Mouse (Mus musculus): ENCODE measurements around the gene Dnmt3b. TPM values are rescaled to one million over a fixed set of nuclear protein-coding genes. Genes with fewer than 3 reads are reported as not detected.

Dnmt3b gene
- polyA plus RNA-seq, 1 experiment from 2014 or later: 9.4 TPM

DNA sequence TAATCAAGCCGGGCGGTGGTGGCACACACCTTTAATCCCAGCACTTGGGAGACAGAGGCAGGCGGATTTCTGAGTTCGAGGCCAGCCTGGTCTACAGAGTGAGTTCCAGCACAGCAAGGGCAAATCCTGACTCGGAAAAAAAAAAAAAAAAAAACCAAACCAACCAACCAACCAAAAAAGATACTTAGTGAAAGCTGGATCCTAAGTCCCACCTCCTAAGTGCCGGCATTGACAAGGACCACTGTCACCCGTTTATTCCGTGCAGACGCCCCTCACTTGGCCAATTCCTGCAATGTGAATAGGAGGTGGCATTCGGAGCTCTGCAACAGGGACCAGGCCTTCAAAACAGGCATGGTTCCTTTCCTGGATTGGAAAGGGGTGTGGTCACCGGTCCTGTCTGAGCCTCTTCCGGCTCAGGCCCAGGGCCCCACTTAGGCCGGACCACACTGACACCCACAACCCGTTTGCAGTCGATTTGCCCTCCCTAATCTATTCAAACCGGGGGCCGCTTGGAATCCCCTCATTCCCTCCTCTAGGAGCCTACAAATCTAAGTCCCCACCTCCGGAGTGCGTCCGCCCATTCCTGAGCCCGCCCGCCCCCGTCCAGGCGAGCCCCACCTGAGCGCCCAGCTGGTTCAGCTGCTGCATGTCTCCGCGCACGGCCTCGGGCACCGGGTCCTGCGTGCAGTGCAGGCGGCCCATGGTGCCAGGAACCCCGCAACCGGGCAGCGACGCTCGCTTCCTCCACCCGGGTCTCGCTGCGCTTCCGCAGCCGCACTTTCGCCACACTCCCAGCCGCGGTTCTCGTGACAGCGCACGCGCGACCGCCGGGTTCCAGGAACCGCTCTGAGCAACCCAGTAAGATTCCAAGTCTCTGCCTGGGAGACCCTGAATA is 17.0 kb upstream of the Dnmt3b start, which contains the start of gene Commd7:
Gene Commd7, minus strand, starts transcription at position 806 of the 895 bp plus-strand sequence.
- peaks cover 4% of the 10 kb centered on the region for H3K4me1 ChIP-seq (replicated peaks; ENCODE audit: insufficient read depth, low read length)
- no peaks in the 10 kb centered on the region for H3K9me3 ChIP-seq (replicated peaks; ENCODE audit: low read length)
- peak within 1 kb of the TSS; percentile 97 for H3K27ac ChIP-seq
- 5% methylated on average over 53 of the region's 53 CpGs for WGBS
- H3K9ac ChIP-seq (ENCODE audit: low read depth, low read length): peak within 1 kb of the TSS; percentile 96
- H3K27me3 ChIP-seq (ENCODE audit: insufficient read depth, low read length): no peaks in the 10 kb centered on the region
- no peak for TF ChIP-seq CTCF (IDR thresholded peaks at IDR 0.05; ENCODE audit: low read depth)
- H3K4me3 ChIP-seq (replicated peaks; ENCODE audit: low read depth, low read length): peak within 1 kb of the TSS; percentile 88
- peak; percentile 85 for ATAC-seq (replicated peaks; ENCODE audit: low FRiP score, low read depth)
- peak within 1 kb of the TSS; percentile 70 for H3K4me2 ChIP-seq (ENCODE audit: low read length)
- peak; percentile 83 for DNase-seq (ENCODE audit: low spot score)
- H3K36me3 ChIP-seq (ENCODE audit: insufficient read depth, low read length): peaks cover 14% of the 10 kb centered on the region; the same call in 1 of the 2 replicates

DNA sequence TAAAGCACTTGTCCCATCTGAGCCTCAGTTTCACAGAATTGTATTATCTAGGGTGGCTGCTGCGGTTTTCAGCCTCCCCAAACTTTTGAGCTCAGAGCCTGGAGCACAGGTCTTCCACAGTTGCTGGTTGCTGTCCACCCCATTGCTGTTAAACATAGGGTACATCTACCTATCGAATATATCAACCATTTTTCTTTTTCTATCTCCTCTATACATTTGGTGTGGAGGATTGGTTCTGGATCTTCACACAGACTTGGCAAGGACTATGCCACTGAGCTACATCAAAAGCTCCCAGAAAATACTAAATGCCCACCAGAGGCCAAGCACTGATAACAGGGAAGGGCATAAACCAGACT is 16.4 kb upstream of the Dnmt3b start:
- Histone ChIP-seq H3K27ac (peak overlapping the region; percentile 97), H3K9me3 (replicated peaks; ENCODE audit: low read length) (no peaks in the 10 kb centered on the region), H3K36me3 (ENCODE audit: insufficient read depth, low read length) (peaks cover 12% of the 10 kb centered on the region; the same call in 1 of the 2 replicates), H3K4me1 (replicated peaks; ENCODE audit: insufficient read depth, low read length) (peaks cover 4% of the 10 kb centered on the region), H3K4me3 (replicated peaks; ENCODE audit: low read depth, low read length) (peak overlapping the region; percentile 88), H3K4me2 (ENCODE audit: low read length) (peak overlapping the region; percentile 70), H3K27me3 (ENCODE audit: insufficient read depth, low read length) (no peaks in the 10 kb centered on the region), H3K9ac (ENCODE audit: low read depth, low read length) (peak overlapping the region; percentile 96)
- 14% methylated on average over 2 of the region's 2 CpGs for WGBS
- ATAC-seq (replicated peaks; ENCODE audit: low FRiP score, low read depth) (no peak), DNase-seq (ENCODE audit: low spot score) (no peak)
- TF ChIP-seq CTCF (IDR thresholded peaks at IDR 0.05; ENCODE audit: low read depth): no peak

DNA sequence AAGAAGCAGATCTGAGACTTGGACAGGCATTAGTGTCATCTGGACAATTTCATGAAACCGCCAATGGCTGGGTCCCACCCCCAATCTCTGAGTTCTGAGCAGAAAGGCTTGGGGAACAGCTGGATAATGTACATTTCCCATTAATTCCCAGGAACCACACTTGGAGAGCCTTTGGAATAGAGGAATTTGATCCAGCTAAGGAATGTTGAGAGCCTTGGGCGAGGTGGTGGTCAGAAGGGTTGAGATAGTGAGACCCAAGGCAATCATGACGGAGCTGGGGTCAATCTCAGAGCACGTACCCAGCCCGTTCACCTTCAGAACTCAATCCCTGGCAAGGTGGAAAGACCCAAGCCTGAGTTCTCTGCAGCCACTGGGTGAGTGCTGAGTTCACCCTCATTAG is 16.0 kb upstream of the Dnmt3b start:
- no peak for TF ChIP-seq CTCF (IDR thresholded peaks at IDR 0.05; ENCODE audit: low read depth)
- peaks cover 8% of the 10 kb centered on the region; the same call in 1 of the 2 replicates for H3K36me3 ChIP-seq (ENCODE audit: insufficient read depth, low read length)
- no peak overlapping the region for H3K9ac ChIP-seq (ENCODE audit: low read depth, low read length)
- peak overlapping the region; percentile 97; the same call in 1 of the 2 replicates for H3K27ac ChIP-seq
- no peak overlapping the region for H3K4me3 ChIP-seq (replicated peaks; ENCODE audit: low read depth, low read length)
- peaks cover 4% of the 10 kb centered on the region for H3K4me1 ChIP-seq (replicated peaks; ENCODE audit: insufficient read depth, low read length)
- DNase-seq (ENCODE audit: low spot score) (peak; percentile 40), ATAC-seq (replicated peaks; ENCODE audit: low FRiP score, low read depth) (no peak)
- peak overlapping the region; percentile 70; the same call in 1 of the 2 replicates for H3K4me2 ChIP-seq (ENCODE audit: low read length)
- no peaks in the 10 kb centered on the region for H3K9me3 ChIP-seq (replicated peaks; ENCODE audit: low read length)
- H3K27me3 ChIP-seq (ENCODE audit: insufficient read depth, low read length): no peaks in the 10 kb centered on the region
- 63% methylated on average over 5 of the region's 5 CpGs for WGBS

DNA sequence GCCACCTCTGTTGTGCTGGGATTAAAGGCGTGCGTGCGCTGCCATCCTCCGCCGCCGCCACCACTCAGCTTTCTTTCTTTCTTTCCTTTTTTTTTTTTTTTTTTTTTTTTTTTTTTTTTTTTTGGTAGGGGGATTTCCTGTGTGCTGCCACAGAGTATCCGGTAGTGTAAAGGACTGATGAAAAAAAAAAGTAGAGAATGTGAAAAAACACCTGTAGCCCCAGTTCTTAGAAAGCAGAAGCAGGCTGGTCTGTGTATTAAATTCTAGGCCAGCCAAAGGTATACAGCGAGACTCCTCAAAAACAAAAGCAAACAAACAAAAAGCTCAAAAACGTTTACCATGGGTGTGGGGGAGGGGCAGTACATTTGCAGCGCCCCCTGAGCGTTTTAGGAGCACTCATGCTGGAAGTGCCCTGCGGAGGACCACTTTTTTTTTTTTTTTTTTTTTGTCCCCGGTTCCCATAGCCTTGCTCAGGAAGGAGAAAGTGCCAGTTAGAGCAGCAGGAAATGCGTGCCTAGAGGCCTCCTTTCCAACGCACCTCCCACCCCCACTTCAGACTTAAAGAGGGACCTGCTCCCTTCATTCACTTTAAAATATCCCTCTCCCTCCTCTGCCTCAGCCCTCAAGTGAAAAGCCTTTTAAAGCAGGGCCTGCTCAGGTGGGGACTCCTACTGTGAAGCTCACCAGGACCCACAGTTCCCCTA is 10.1 kb upstream of the Dnmt3b start:
- Histone ChIP-seq H3K27me3 (ENCODE audit: insufficient read depth, low read length) (no peaks in the 10 kb centered on the region), H3K36me3 (ENCODE audit: insufficient read depth, low read length) (no peaks in the 10 kb centered on the region), H3K4me1 (replicated peaks; ENCODE audit: insufficient read depth, low read length) (no peaks in the 10 kb centered on the region), H3K9me3 (replicated peaks; ENCODE audit: low read length) (no peaks in the 10 kb centered on the region), H3K4me2 (ENCODE audit: low read length) (no peak overlapping the region), H3K4me3 (replicated peaks; ENCODE audit: low read depth, low read length) (no peak overlapping the region), H3K9ac (ENCODE audit: low read depth, low read length) (no peak overlapping the region), H3K27ac (peak overlapping the region; percentile 25; the same call in 1 of the 2 replicates)
- DNase-seq (ENCODE audit: low spot score): no peak
- WGBS: 37% methylated on average over 15 of the region's 15 CpGs
- no peak for TF ChIP-seq CTCF (IDR thresholded peaks at IDR 0.05; ENCODE audit: low read depth)
- ATAC-seq (replicated peaks; ENCODE audit: low FRiP score, low read depth): no peak

DNA sequence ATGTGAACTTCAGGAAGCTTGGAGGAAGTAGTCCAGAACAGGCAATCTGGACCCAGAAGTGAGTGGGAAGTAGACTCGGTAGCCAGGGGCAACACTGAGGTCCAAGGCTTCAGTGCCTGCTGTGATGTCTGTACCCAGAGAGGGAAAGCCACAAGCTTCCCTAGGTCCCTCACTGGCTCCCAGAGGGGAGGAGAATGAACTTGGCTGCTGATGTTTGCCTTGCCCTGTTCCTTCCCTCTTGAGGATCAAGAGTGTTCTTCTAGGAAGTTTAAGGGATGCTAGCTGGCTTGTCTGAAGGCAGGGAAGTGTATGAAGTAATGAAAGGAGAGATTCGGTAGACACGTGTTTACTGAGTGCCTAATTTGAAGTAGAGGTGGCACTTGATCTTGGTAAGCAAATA is 6.8 kb upstream of the Dnmt3b start:
- no peak overlapping the region for H3K9ac ChIP-seq (ENCODE audit: low read depth, low read length)
- DNase-seq (ENCODE audit: low spot score): no peak
- H3K4me2 ChIP-seq (ENCODE audit: low read length): no peak overlapping the region
- no peak overlapping the region for H3K27ac ChIP-seq
- no peaks in the 10 kb centered on the region for H3K9me3 ChIP-seq (replicated peaks; ENCODE audit: low read length)
- no peak for ATAC-seq (replicated peaks; ENCODE audit: low FRiP score, low read depth)
- WGBS: 39% methylated on average over 3 of the region's 3 CpGs
- H3K4me3 ChIP-seq (replicated peaks; ENCODE audit: low read depth, low read length): no peak overlapping the region
- no peak for TF ChIP-seq CTCF (IDR thresholded peaks at IDR 0.05; ENCODE audit: low read depth)
- H3K36me3 ChIP-seq (ENCODE audit: insufficient read depth, low read length): no peaks in the 10 kb centered on the region
- no peaks in the 10 kb centered on the region for H3K27me3 ChIP-seq (ENCODE audit: insufficient read depth, low read length)
- no peaks in the 10 kb centered on the region for H3K4me1 ChIP-seq (replicated peaks; ENCODE audit: insufficient read depth, low read length)

DNA sequence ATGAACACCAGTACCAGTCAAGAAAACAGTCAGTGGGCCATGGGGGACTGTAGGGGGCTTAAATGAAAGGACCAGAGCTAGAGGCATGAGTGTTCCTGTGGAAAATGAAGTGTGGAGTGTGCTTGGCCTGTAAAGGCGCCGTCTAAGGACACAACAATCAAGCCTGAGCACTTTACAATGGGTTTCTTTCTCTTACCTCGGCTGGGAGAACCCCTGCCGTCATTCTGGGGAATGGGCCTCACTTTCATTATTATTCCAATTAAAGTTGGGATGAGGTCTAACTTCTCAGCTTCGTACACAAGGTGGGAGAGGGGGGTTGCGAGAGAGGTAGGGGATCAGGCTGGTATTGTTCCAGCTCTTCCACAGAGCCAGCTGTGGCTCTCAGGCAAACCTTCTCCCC is 6.3 kb upstream of the Dnmt3b start:
- Histone ChIP-seq H3K9ac (ENCODE audit: low read depth, low read length) (no peak overlapping the region), H3K27me3 (ENCODE audit: insufficient read depth, low read length) (no peaks in the 10 kb centered on the region), H3K4me2 (ENCODE audit: low read length) (no peak overlapping the region), H3K36me3 (ENCODE audit: insufficient read depth, low read length) (no peaks in the 10 kb centered on the region), H3K4me3 (replicated peaks; ENCODE audit: low read depth, low read length) (no peak overlapping the region), H3K4me1 (replicated peaks; ENCODE audit: insufficient read depth, low read length) (no peaks in the 10 kb centered on the region), H3K27ac (no peak overlapping the region), H3K9me3 (replicated peaks; ENCODE audit: low read length) (no peaks in the 10 kb centered on the region)
- WGBS: 43% methylated on average over 6 of the region's 6 CpGs
- no peak for DNase-seq (ENCODE audit: low spot score)
- no peak for TF ChIP-seq CTCF (IDR thresholded peaks at IDR 0.05; ENCODE audit: low read depth)
- no peak for ATAC-seq (replicated peaks; ENCODE audit: low FRiP score, low read depth)
